Mouse (Mus musculus) small intestine, adult 2 months (tissue): Measurements from ENCODE around the gene Lrrn3.

Source experiments
- CTCF ChIP-seq: fragments of 200-500 bp; IDR thresholded peaks from 2 replicates; pipeline ENCODE4 v1.5.1; 2012; ENCODE audit warnings: low read depth, mild to moderate bottlenecking, control low read depth, inconsistent platforms, low read length, moderate library complexity, mixed read lengths; ENCODE audit not compliant: insufficient replicate concordance, insufficient read length; ENCODE audit errors: extremely low read depth
- POLR2A ChIP-seq: fragments of 200-500 bp; IDR thresholded peaks from 2 replicates; pipeline ENCODE4 v1.6.1; 2012; ENCODE audit warnings: low read depth, mild to moderate bottlenecking, control low read depth, inconsistent platforms, low read length, moderate library complexity

- no peak for TF ChIP-seq POLR2A
- TF ChIP-seq CTCF, result no peak
Measured at GRCm38 (mm10) chr12:41481486-41481885, 4.7 kb downstream of the Lrrn3 start.
